Mouse (Mus musculus): Measurements from ENCODE around the gene Gm45521.

GRCm38 (mm10) chr14:7941413-7941812 is 15.7 kb upstream of the Gm45521 start:
- no peak for TF ChIP-seq POLR2A (IDR thresholded peaks at IDR 0.05; ENCODE audit: control insufficient read depth, extremely low read depth, insufficient read depth, low read length, poor library complexity)
- TF ChIP-seq CTCF (IDR thresholded peaks at IDR 0.05; ENCODE audit: borderline replicate concordance, control insufficient read depth, extremely low read depth, insufficient read depth, low read length, poor library complexity), result no peak
